Mouse (Mus musculus) kidney, adult 2 months (tissue): ENCODE measurements around the gene Adap2. TPM values are rescaled to one million over a fixed set of nuclear protein-coding genes. Genes with fewer than 3 reads are reported as not detected.

Experiments
- DNase-seq: peaks from one replicate; pipeline ENCODE4 v3.0.0; 2021
- H3K27ac ChIP-seq: fragments of 200-500 bp; 2 replicates; pipeline ENCODE4 v1.5.1; 2012; ENCODE audit warnings: low read depth, low read length, control low read depth, inconsistent platforms; ENCODE audit not compliant: insufficient read depth
- H3K27me3 ChIP-seq: fragments of 200-500 bp; replicated peaks from 2 replicates; pipeline ENCODE4 v1.6.1; 2012; ENCODE audit warnings: mild to moderate bottlenecking, moderate library complexity, low read length, inconsistent platforms; ENCODE audit not compliant: control insufficient read depth, insufficient read depth
- H3K36me3 ChIP-seq: fragments of 200-500 bp; 2 replicates; pipeline ENCODE4 v1.6.1; 2012; ENCODE audit warnings: mild to moderate bottlenecking, moderate library complexity, low read length, inconsistent platforms; ENCODE audit not compliant: control insufficient read depth, insufficient read depth
- H3K4me1 ChIP-seq: fragments of 200-500 bp; 2 replicates; pipeline ENCODE4 v1.6.1; 2011; ENCODE audit warnings: low read length; ENCODE audit not compliant: control insufficient read depth, insufficient read depth
- H3K4me3 ChIP-seq: fragments of 200-500 bp; 2 replicates; pipeline ENCODE4 v1.5.1; 2011; ENCODE audit warnings: mild to moderate bottlenecking, low read depth, low read length, control low read depth; ENCODE audit not compliant: insufficient read depth
- CTCF ChIP-seq: fragments of 200-500 bp; conservative IDR thresholded peaks from 2 replicates; pipeline ENCODE4 v1.5.1; 2011; ENCODE audit warnings: low read depth, mild to moderate bottlenecking, control low read depth, low read length, moderate library complexity, mixed read lengths; ENCODE audit not compliant: insufficient read depth, insufficient read length
- POLR2A ChIP-seq: fragments of 200-500 bp; IDR thresholded peaks from one replicate; pipeline ENCODE4 v1.6.1; 2011; ENCODE audit warnings: low read depth, low read length, control low read depth
- WGBS: fragments of 180-500 bp; shearing (Covaris S2); methylation state at CpG from one replicate; pipeline ENCODE4 v1.1.7; 2018; 5-methylcytosine and 5-hydroxymethylcytosine counted together
- polyA plus RNA-seq: library from polyadenylated mRNA; depleted of rRNA; stranded (reverse); fragments of >200 nt; gene quantifications from 2 replicates; pipeline ENCODE4 v1.2.3, GENCODE M21; 2012; rRNA removed

The Adap2 gene
- polyA plus RNA-seq, 1 experiment = 26.8 TPM

- Histone ChIP-seq H3K4me3 (peak within 1 kb of the TSS; percentile 100), H3K4me1 (peaks cover 8% of the 10 kb centered on the region), H3K36me3 (no peaks in the 10 kb centered on the region), H3K27ac (peak within 1 kb of the TSS; percentile 97), H3K27me3 (no peaks in the 10 kb centered on the region)
- DNase-seq = peak; percentile 98
- peak; percentile 88 for TF ChIP-seq CTCF
- peak; percentile 17 for TF ChIP-seq POLR2A
- WGBS = under 1% methylated on average over 78 of the region's 78 CpGs
Measured at GRCm38 (mm10) chr11:80208860-80209800, 55.2 kb downstream of the Adap2 start, which contains the start of gene Rhot1. Rhot1 (plus strand) TSS chr11:80209019.

GRCm38 (mm10) chr11:80210321-80210720, 56.4 kb downstream of the Adap2 start:
- Histone ChIP-seq H3K36me3 (no peaks in the 10 kb centered on the region), H3K4me1 (peaks cover 13% of the 10 kb centered on the region), H3K27me3 (no peaks in the 10 kb centered on the region), H3K27ac (no peak overlapping the region), H3K4me3 (peak overlapping the region; percentile 37)
- 18% methylated on average over 6 of the region's 6 CpGs for WGBS
- no peak for TF ChIP-seq CTCF
- no peak for TF ChIP-seq POLR2A
- DNase-seq = no peak

GRCm38 (mm10) chr11:80212282-80212681, 58.4 kb downstream of the Adap2 start:
- Histone ChIP-seq H3K36me3 (no peaks in the 10 kb centered on the region), H3K27me3 (no peaks in the 10 kb centered on the region), H3K4me1 (peaks cover 16% of the 10 kb centered on the region), H3K4me3 (no peak overlapping the region), H3K27ac (no peak overlapping the region)
- TF ChIP-seq CTCF (no peak), POLR2A (no peak)
- 63% methylated on average over 2 of the region's 2 CpGs for WGBS
- no peak for DNase-seq

- no peak for TF ChIP-seq CTCF
- TF ChIP-seq POLR2A = no peak
- WGBS = 54% methylated on average over 3 of the region's 3 CpGs
- Histone ChIP-seq H3K36me3 (no peaks in the 10 kb centered on the region), H3K4me3 (no peak overlapping the region), H3K27me3 (no peaks in the 10 kb centered on the region), H3K4me1 (peaks cover 21% of the 10 kb centered on the region), H3K27ac (peak overlapping the region; percentile 81)
- peak; percentile 58 for DNase-seq
Measured at GRCm38 (mm10) chr11:80215291-80215690, 61.4 kb downstream of the Adap2 start.

- DNase-seq = peak; percentile 10
- no peaks in the 10 kb centered on the region for H3K27me3 ChIP-seq
- no peak overlapping the region for H3K27ac ChIP-seq
- no peak for TF ChIP-seq CTCF
- TF ChIP-seq POLR2A = no peak
- no peak overlapping the region for H3K4me3 ChIP-seq
- peaks cover 13% of the 10 kb centered on the region; the same call in 1 of the 2 replicates for H3K4me1 ChIP-seq
- WGBS = 44% methylated on average over 11 of the region's 11 CpGs
- no peaks in the 10 kb centered on the region; the same call in 1 of the 2 replicates for H3K36me3 ChIP-seq
Measured at GRCm38 (mm10) chr11:80218657-80219293, 64.9 kb downstream of the Adap2 start.

Other genes with a start within 250 kb of the Adap2 start
- 7.7 and 10.3 TPM in 2 replicates for gene Utp6, start 191.7 kb upstream of the Adap2 start, polyA plus RNA-seq
- gene Suz12, start 161.0 kb upstream of the Adap2 start, polyA plus RNA-seq = 4.3 and 5.7 TPM in 2 replicates
- gene Crlf3, start 73.1 kb upstream of the Adap2 start, polyA plus RNA-seq = 7.5 and 9.2 TPM in 2 replicates
- gene Atad5, start 64.7 kb upstream of the Adap2 start, polyA plus RNA-seq = 0.22 and 0.25 TPM in 2 replicates
- gene Tefm, start 11.9 kb upstream of the Adap2 start, polyA plus RNA-seq = 10.2 and 12.3 TPM in 2 replicates
- 7.0 and 7.6 TPM in 2 replicates for gene Rnf135, start 29.7 kb downstream of the Adap2 start, polyA plus RNA-seq
- gene Rhot1, start 54.9 kb downstream of the Adap2 start, polyA plus RNA-seq = 13.7 and 18.3 TPM in 2 replicates
- 2.6 and 2.8 TPM in 2 replicates for gene Rhbdl3, start 146.8 kb downstream of the Adap2 start, polyA plus RNA-seq
- gene 5730455P16Rik, start 223.9 kb downstream of the Adap2 start, polyA plus RNA-seq = 4.1 and 5.0 TPM in 2 replicates
- 66.8 and 72.8 TPM in 2 replicates for gene Zfp207, start 229.2 kb downstream of the Adap2 start, polyA plus RNA-seq